Mouse (Mus musculus) kidney, postnatal 4 days (tissue): ENCODE data around the gene Thada.
"Not testable (repeated sequence)": the region's sequence is repeated elsewhere in the genome, so short reads cannot be mapped to it uniquely, and the experiment has no call there.

Experiments
- DNase-seq, 2 experiments: peaks; one replicate each; pipeline ENCODE4 v3.0.0; 2021; ENCODE audit warnings: mixed read lengths in 2 of 2

Gene Thada

DNA sequence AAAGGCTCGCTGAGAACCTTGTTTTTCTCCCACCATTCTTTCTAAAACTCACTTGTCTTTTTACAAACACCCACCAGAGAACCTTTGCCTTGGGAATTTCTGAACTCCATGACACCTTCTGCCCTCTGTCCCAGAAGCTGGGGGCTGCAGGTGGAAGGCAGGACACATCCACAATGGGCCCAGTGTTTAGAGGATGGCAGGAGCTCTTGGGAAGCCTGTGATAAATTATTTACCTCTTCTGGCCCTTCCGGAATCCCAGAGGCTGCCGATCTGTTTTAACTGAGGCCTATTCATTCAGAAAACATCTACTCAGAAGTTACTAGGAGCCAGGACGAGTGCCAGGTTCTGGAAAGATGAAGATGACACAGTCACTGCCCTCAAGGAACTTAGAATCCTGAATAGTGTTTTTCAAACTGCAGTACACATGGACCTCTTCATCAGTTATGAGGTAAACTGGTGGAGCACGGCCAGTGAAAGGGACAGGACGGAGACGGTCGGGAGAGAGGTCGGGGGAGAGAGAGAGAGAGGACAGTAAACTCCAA, 209.7 kb downstream of the Thada start:
- DNase-seq: no peak

DNA sequence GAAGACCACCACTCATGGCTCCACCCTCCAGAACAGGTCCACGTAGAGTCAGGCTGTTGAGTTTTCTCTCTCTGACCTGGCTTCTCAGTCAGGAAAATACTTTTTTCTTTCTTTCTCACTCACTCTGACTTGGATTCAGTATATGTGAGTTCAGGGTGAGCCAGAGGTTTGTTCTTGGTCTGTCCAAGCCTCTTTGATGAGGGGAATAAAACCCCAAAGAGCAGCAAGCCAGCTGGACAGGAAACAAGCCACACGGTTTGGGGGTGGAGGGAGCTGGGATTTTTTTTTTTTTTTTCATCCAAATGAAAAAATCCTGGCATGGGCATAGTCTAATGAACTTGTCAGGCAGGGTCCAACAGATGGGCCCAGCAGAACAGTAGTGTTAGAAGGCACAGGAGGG, 210.2 kb downstream of the Thada start:
- DNase-seq: no peak

DNA sequence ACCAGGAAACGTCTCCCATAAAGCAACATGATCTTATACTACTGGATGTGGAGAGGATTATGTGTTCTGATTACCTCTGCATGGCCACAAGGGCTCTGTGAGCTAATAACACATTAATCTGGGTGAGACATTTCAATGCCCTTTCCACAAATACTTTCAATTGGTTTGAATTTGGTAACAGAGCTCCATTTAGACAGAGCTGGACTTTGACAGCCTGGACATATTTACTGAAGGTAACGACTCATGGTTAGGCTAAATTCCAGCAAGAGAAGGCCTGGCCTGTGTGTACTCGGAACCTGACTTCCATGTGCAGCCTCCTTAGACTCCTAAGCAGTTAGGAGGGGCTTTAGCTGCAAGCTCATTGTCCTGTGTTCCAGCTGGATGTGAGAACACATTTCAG, 214.6 kb downstream of the Thada start:
- no peak for DNase-seq

GRCm38 (mm10) chr17:84244182-84244920, 221.7 kb downstream of the Thada start:
- peak in 1 of 2 experiments; percentile 61 for DNase-seq

- DNase-seq: peak in 1 of 2 experiments; percentile 56
These were observed 222.2 kb downstream of the Thada start for GRCm38 (mm10) chr17:84243759-84244158.

DNA sequence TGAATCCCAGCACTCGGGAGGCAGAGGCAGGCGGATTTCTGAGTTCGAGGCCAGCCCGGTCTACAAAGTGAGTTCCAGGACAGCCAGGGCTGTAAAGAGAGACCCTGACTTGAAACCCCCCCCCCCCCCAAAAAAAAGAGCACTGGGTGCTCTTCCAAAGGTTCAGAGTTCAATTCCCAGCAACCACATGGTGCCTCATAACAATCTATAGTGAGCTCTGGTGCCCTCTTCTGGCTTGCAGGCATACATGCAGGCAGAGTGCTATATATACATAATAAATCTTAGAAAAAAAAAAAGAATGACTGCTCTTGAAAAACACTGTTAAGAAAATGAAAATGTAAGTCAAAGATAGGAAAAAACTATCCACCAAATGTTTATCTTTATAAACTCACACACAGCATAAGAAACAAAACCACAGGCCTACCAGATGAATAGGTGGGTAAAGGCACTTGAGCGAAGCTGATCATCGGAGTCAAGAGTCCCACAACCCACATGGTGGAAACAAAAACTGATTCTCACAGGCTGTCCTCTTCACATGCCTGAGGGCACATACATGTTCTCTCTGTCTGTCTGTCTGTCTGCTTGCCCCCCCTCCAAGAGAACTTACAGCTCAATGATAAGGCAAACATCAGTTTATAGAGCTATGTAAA, 224.6 kb downstream of the Thada start:
- no peak for DNase-seq

DNA sequence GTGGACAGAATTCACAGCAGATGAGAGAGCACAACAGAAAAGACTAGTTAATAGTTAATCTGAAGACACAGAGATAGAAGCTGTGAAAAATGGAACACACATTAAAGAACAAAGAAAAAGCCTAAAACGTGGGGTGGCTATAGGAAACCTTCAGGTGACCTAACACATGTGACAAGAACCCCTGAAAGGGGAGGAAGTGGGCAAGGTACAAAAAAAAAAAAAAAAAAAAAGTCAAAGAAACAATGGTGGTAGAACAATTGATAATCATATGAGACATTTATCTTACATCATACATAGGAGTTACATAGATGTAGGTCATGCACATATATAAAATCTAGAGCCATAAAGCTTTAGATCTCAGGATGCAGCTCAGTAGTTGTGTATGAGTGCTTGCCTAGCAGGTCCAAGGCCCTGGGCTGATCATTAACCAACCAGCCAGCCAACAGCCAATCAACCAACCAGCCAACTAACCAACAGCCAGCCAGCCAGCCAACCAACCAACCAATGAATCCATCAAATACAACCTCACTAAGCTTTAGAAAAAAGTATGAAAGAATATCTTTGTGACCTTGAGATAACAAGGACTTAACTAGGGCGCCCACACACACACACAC, 226.2 kb downstream of the Thada start:
- DNase-seq: peak; percentile 54 to 69

- DNase-seq: no peak
These were observed 227.8 kb downstream of the Thada start for GRCm38 (mm10) chr17:84238174-84238573.

DNA sequence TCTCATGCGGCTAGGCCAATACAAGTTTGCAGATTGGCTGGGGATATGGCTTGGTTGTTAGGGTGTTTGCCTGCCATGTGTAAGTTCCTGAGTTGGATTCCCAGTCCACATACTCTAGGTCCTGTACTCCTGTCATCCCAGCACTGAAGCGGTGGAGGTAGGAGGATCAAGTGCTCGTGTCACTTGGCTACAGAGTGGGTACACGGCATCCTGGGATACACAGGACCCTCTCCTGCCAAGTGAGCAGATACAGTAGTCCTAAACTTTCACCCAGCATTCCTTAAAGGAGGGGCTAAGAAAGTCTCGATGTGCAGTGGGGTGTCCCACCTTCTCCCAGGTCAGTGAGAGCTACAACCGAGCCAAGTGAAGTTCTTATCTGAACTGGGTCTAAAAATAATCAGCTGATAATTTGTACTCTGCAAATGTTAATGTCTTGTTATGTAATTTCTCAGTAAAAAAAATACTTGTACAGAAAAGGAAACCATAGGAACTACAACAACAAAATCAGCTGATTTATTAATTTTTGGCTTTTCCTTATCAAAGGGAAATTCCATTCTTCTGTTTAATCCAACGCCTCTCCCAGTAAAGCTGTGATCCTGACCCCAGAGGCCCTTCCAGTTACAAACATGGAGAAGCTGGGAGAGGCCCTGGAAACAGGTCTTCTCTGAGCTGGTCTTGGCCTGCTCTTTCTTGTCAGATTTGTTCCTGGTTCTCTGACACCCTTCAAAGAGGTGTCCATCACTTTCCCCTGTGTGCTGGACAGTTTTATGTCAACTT, 229.0 kb downstream of the Thada start:
- DNase-seq: peak; percentile 38 to 59

DNA sequence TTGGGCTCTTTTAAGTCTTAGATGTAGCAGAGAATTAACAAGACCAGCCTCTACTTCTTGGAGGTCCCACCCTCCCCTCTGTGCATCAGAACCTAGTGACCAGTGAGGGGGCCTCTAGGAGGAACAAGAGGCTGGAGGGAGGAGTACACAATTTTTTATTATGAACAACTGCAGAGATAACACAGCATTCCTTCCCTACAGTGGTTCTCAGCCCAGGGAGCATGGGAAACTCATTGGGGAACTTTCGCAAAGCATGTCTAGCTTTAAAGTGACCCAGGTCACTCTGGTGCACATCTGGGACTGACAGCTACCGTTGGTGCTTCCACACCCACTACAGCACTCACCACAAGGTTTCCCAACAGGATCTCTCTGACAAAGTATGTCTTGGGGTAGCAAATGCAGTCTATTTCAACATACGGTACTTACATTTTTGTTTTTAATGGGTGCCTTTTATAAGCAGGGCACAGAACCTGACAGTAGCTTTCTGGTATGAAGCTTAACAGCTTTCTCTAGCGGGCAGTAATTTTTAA, 230.5 kb downstream of the Thada start:
- no peak for DNase-seq

- DNase-seq: not testable (repeated sequence)
These were observed 231.2 kb downstream of the Thada start for GRCm38 (mm10) chr17:84234785-84235184.

DNA sequence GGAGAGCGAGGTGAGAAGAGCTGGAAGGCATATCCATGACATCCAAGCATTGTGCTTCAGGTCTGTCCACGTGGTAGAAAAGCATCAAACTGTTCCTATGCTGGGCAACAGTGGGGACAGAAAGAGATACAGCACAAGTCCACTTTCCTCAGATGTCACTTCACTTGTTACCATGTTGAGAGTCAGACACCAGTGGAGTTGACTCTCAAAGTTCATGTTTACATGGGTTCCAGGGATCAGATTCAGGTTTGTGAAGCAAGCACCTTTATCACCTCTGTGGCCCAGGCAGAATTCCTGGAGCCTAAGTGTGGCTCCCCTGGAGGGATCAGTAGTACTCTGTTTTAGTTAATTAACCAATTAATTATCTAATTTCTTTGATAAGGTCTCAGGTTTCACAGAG, 232.2 kb downstream of the Thada start:
- DNase-seq: no peak

- no peak for DNase-seq
These were observed 234.6 kb downstream of the Thada start for GRCm38 (mm10) chr17:84231361-84231760.

GRCm38 (mm10) chr17:84228223-84228622, 237.8 kb downstream of the Thada start:
- DNase-seq: no peak

DNA sequence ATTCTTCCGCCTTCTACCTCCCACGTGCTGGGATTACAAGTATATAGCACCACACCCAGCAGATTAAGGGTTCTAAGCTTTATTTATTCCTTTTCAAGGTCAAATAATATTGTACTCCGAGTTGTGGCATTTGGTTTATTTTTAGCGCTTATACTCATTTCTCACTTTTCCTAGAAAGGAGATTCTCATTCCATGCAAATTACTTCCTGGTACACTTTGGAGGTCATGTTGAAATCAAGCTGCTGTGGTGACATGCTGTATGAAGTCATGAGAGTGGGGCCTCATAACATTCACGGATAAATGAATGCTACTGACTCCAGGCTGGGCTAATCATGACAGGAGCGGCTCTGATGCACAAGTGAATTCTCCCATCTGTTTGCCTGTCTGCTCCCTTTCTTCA, 239.3 kb downstream of the Thada start:
- DNase-seq: no peak

DNA sequence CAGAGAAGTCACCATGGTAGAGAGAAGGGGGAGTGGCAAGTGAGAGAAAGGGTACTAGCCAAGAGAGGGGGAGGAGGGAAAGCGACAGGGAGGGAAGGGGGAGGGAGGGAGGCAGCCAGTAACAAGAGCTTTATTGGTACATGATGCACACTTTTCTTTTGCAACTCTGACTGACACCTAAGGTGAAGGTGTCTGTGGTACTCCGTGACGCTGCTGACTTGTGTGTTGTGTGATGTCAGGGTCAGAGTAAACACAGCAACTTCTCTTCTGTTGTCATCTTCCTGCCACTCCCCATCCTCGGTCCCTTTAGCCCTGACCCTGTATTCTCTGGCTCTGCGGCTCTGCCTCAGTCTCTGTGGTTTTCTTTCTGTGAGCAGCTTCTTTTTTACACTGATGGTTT, 239.8 kb downstream of the Thada start:
- no peak for DNase-seq

- peak in 1 of 2 experiments; percentile 57 for DNase-seq
These were observed 241.7 kb downstream of the Thada start for GRCm38 (mm10) chr17:84224217-84224887.

- DNase-seq: not testable (repeated sequence)
These were observed 247.2 kb downstream of the Thada start for GRCm38 (mm10) chr17:84218841-84219240.

DNA sequence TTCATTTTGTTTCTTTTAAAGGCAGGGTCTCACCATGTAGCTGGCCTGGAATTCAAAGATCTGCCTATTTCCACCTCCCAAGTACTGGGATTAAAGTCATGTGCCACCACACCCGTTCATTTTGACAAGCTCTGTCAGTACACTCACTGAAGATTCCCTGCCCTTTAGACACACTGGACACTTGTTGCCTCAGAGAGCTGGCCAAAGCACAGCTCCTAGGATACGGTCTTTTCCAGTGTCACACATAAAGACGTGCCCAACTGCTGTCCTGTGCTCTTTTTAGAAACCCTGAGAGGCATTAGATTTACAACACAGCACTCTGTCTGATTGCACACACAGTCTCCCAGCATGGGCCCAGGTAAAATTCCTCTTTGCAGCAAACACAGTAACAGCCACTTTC, 248.3 kb downstream of the Thada start:
- no peak for DNase-seq

DNA sequence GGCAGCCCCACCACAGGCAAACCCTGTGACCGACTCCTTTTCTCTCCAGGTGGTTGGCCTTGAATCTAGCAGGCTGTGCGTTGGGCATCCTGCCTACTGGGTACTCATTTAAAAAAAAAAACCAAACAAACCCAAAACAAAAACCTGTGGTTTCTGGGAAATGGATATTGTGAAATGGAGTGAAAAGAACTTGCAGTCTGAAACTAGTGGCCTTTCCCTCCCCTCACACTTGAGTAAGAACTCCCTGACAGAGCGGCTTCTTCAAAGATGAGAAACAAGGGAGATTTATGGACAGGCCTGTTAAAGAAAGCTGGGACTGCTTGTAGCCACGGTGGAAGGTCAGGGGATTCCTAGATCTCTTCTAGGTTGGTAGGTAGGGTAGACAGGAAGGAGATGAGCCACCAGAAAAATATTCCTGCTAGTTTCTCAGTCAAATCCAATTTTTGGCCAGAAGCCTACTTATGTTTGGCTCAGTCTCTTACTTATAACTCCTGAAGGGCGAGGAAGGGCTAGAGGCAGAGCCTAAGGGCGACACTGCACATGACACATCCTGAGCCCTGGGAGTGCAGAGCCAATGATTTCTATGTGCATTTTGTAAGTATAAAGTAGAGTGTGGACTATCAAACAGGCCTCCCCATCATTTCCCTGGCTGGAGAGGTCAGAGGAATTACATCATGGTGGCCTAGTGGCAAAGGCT, 250.6 kb downstream of the Thada start:
- DNase-seq: no peak

DNA sequence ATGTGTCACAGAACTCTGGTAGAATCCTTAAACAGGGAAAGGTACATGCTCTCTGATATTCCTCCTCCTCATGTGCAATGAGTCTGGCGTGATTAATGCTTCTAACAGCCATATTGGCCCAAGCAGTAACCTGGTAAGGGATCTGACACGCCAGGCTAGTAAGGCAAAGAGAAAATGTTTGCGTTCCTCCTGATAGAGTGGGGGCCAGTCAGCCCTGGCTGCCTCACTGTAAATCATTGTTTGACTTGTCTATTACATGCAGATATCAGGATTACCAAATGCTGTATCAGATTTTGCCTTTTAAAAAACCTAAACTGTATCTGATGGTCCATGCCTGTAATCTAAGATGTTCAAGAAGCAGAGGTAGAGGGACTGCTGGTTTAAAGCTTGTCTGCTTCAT, 252.5 kb downstream of the Thada start:
- DNase-seq: no peak
